Comparison of ENCODE assay signal across 8 mouse cellular contexts in the genomic region with DNA sequence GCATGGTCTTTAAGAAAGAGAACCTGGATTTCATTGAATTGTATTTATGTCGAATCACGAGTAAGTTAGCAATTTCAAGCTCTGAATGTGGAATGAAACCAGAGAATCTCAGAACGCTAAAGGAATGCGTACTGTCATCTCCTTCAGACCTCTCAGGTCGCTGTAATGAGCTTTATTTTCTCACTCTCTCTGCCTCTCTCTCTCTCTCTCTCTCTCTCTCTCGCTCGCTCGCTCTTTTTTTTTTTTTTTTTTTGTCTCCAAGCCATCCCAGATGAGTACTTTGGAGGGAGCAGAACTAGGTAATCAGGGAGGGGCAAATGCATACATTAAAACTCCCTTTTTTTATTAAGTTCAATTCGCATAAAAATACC. TPM values are rescaled to one million over a fixed set of nuclear protein-coding genes. Genes with fewer than 3 reads are reported as not detected.
DNase-seq lines count a peak whose midpoint lies in the region; ATAC-seq and TF ChIP-seq lines count a peak whose summit lies in the region.

No protein-coding gene starts in this region.

- no peaks in the 10 kb centered on the region for H3K27me3 ChIP-seq in heart, embryonic 11.5 days (ENCODE audit: control insufficient read depth, insufficient read depth, low read length)
- no peaks in the 10 kb centered on the region for H3K27me3 ChIP-seq in ES-Bruce4 (ENCODE audit: control insufficient read depth, insufficient read depth, low read length, poor library complexity, severe bottlenecking)
- H3K27me3 ChIP-seq in forebrain, embryonic 16.5 days (replicated peaks; ENCODE audit: control insufficient read depth, insufficient read depth, low read length), result no peaks in the 10 kb centered on the region
- H3K27me3 ChIP-seq in liver, postnatal 0 days (ENCODE audit: insufficient read depth, low read length), result no peaks in the 10 kb centered on the region

- intact Hi-C loops in heart, postnatal 25 days (cut with DNase I), result loop anchor here (5.0 kb wide), 1 partner anchor 168 kb away; no protein-coding TSS in a partner anchor

- DNase-seq in heart, postnatal 25 days (ENCODE audit: low spot score), result no peak
- DNase-seq in liver, postnatal 0 days, result no peak
- no peak for DNase-seq in adrenal gland, postnatal 14 days
- DNase-seq in thymus, postnatal 14 days, result no peak
- DNase-seq in thymus, adult 18-20 months, result no peak

- WGBS in heart, embryonic 11.5 days (ENCODE audit: insufficient replicate concordance), result under 1% methylated on average over 8 of the region's 9 CpGs
- under 1% methylated on average over 9 of the region's 9 CpGs for WGBS in forebrain, embryonic 16.5 days
- whole genome bisulfite sequencing in liver, postnatal 0 days (ENCODE audit: insufficient replicate concordance), result 1% methylated on average over 9 of the region's 9 CpGs

- no peaks in the 10 kb centered on the region for H3K9me3 ChIP-seq in heart, embryonic 11.5 days (replicated peaks; ENCODE audit: control insufficient read depth, low read length)
- H3K9me3 ChIP-seq in ES-Bruce4 (replicated peaks; ENCODE audit: control insufficient read depth, insufficient read depth, low read length, poor library complexity, severe bottlenecking), result no peaks in the 10 kb centered on the region
- no peaks in the 10 kb centered on the region for H3K9me3 ChIP-seq in forebrain, embryonic 16.5 days (ENCODE audit: control insufficient read depth, low read length)
- H3K9me3 ChIP-seq in liver, postnatal 0 days (ENCODE audit: low read length), result no peaks in the 10 kb centered on the region

- H3K4me1 ChIP-seq in heart, embryonic 11.5 days (ENCODE audit: control insufficient read depth, insufficient read depth, low read length), result peaks cover 25% of the 10 kb centered on the region
- H3K4me1 ChIP-seq in ES-Bruce4 (ENCODE audit: control insufficient read depth, insufficient read depth, low read length), result no peaks in the 10 kb centered on the region
- peaks cover 10% of the 10 kb centered on the region for H3K4me1 ChIP-seq in forebrain, embryonic 16.5 days (replicated peaks; ENCODE audit: control insufficient read depth, insufficient read depth, low read length)
- H3K4me1 ChIP-seq in liver, postnatal 0 days (ENCODE audit: insufficient read depth), result peaks cover 16% of the 10 kb centered on the region

- TF ChIP-seq CTCF in ES-Bruce4 (IDR thresholded peaks at IDR 0.05; ENCODE audit: low read depth, low read length), result no peak
- TF ChIP-seq CTCF in liver, postnatal 0 days (IDR thresholded peaks at IDR 0.05; ENCODE audit: low read depth), result no peak

- H3K4me2 ChIP-seq in heart, embryonic 11.5 days, result peak overlapping the region; percentile 65
- H3K4me2 ChIP-seq in forebrain, embryonic 16.5 days (ENCODE audit: low read length), result peak overlapping the region; percentile 69
- peak overlapping the region; percentile 92 for H3K4me2 ChIP-seq in liver, postnatal 0 days (ENCODE audit: low read depth, low read length)

- peaks cover 9% of the 10 kb centered on the region for H3K36me3 ChIP-seq in heart, embryonic 11.5 days (ENCODE audit: control insufficient read depth, insufficient read depth, low read length)
- H3K36me3 ChIP-seq in ES-Bruce4 (ENCODE audit: control insufficient read depth, insufficient read depth, low read length, poor library complexity, severe bottlenecking), result peaks cover 2% of the 10 kb centered on the region; the same call in 1 of the 2 replicates
- peaks cover 7% of the 10 kb centered on the region; the same call in 1 of the 2 replicates for H3K36me3 ChIP-seq in forebrain, embryonic 16.5 days (ENCODE audit: control insufficient read depth, insufficient read depth)
- peaks cover 5% of the 10 kb centered on the region for H3K36me3 ChIP-seq in liver, postnatal 0 days (replicated peaks; ENCODE audit: insufficient read depth, low read length)

- peak overlapping the region; percentile 70 for H3K9ac ChIP-seq in heart, embryonic 11.5 days (ENCODE audit: low read depth, low read length)
- H3K9ac ChIP-seq in ES-Bruce4 (ENCODE audit: low read depth, poor library complexity, severe bottlenecking), result peak overlapping the region; percentile 65
- peak overlapping the region; percentile 60 for H3K9ac ChIP-seq in forebrain, embryonic 16.5 days (replicated peaks; ENCODE audit: low read depth, low read length)
- H3K9ac ChIP-seq in liver, postnatal 0 days (replicated peaks), result peak overlapping the region; percentile 59

- TF ChIP-seq EP300 in ES-Bruce4 (IDR thresholded peaks at IDR 0.05; ENCODE audit: insufficient read depth, low read depth, low read length), result no peak
- no peak for TF ChIP-seq EP300 in liver, postnatal 0 days (IDR thresholded peaks at IDR 0.05; ENCODE audit: low read depth)

- peak overlapping the region; percentile 70 for H3K4me3 ChIP-seq in heart, embryonic 11.5 days (ENCODE audit: low read depth, low read length)
- H3K4me3 ChIP-seq in ES-Bruce4 (ENCODE audit: low read depth, low read length), result peak overlapping the region; percentile 69
- peak overlapping the region; percentile 76 for H3K4me3 ChIP-seq in forebrain, embryonic 16.5 days (replicated peaks; ENCODE audit: low read length)
- H3K4me3 ChIP-seq in liver, postnatal 0 days (ENCODE audit: low read depth, low read length), result peak overlapping the region; percentile 68

- no peak for TF ChIP-seq POLR2A in ES-Bruce4 (IDR thresholded peaks at IDR 0.05; ENCODE audit: insufficient read depth, low read length)

- peak overlapping the region; percentile 87 for H3K27ac ChIP-seq in heart, embryonic 11.5 days (ENCODE audit: low read depth, low read length)
- H3K27ac ChIP-seq in ES-Bruce4 (ENCODE audit: insufficient read depth, low read length), result no peak overlapping the region
- H3K27ac ChIP-seq in forebrain, embryonic 16.5 days (ENCODE audit: low read length), result peak overlapping the region; percentile 82
- H3K27ac ChIP-seq in liver, postnatal 0 days (ENCODE audit: low read depth), result peak overlapping the region; percentile 61

- ATAC-seq in heart, embryonic 11.5 days (replicated peaks; ENCODE audit: insufficient number of reproducible peaks, low FRiP score, low TSS enrichment), result peak; percentile 27; the same call in 1 of the 2 replicates
- peak; percentile 60 for ATAC-seq in forebrain, embryonic 16.5 days
- ATAC-seq in liver, postnatal 0 days, result peak; percentile 14

RNA-seq across cellular contexts. Expression of a gene that starts 0.5 kb away (rescaled TPM):
- polyA plus RNA-seq in heart, embryonic 11.5 days (2014; fragmentation: Nextera tagmentation; extraction: Ambion mirVana), result 31.8 and 32.9 TPM in 2 replicates
- 10 to 100 TPM; 15.8 to 16.9 TPM for total RNA-seq in heart, postnatal 25 days (2021)
- polyA plus RNA-seq in ES-Bruce4 (2011; ENCODE audit: insufficient read depth, insufficient read length, low read depth, missing spikeins), result 20.7 and 22.4 TPM in 2 replicates
- 18.1 and 19.5 TPM in 2 replicates for polyA plus RNA-seq in forebrain, embryonic 16.5 days (2015; fragmentation: Nextera tagmentation; extraction: Ambion mirVana)
- polyA plus RNA-seq in liver, postnatal 0 days (2015; fragmentation: Nextera tagmentation; extraction: Ambion mirVana), result 20.8 and 25.7 TPM in 2 replicates
- total RNA-seq in adrenal gland, postnatal 14 days (2021), result 16.2 and 27.8 TPM in 2 replicates

RNA-seq across cellular contexts. Expression of a gene that starts 41.1 kb away (rescaled TPM):
- polyA plus RNA-seq in heart, embryonic 11.5 days (2014; fragmentation: Nextera tagmentation; extraction: Ambion mirVana), result not detected in 2 replicates
- total RNA-seq in heart, postnatal 25 days (2021), result under 1 TPM; 0.13 to 0.20 TPM
- not detected in 2 replicates for polyA plus RNA-seq in ES-Bruce4 (2011; ENCODE audit: insufficient read depth, insufficient read length, low read depth, missing spikeins)
- polyA plus RNA-seq in forebrain, embryonic 16.5 days (2015; fragmentation: Nextera tagmentation; extraction: Ambion mirVana), result 0.96 and 1.7 TPM in 2 replicates
- not detected in 2 replicates for polyA plus RNA-seq in liver, postnatal 0 days (2015; fragmentation: Nextera tagmentation; extraction: Ambion mirVana)
- 0.34 TPM in 1 of 2 replicates, not detected in the other for total RNA-seq in adrenal gland, postnatal 14 days (2021)
